ENCODE assay signal across 9 mouse cellular contexts in the genomic region with DNA sequence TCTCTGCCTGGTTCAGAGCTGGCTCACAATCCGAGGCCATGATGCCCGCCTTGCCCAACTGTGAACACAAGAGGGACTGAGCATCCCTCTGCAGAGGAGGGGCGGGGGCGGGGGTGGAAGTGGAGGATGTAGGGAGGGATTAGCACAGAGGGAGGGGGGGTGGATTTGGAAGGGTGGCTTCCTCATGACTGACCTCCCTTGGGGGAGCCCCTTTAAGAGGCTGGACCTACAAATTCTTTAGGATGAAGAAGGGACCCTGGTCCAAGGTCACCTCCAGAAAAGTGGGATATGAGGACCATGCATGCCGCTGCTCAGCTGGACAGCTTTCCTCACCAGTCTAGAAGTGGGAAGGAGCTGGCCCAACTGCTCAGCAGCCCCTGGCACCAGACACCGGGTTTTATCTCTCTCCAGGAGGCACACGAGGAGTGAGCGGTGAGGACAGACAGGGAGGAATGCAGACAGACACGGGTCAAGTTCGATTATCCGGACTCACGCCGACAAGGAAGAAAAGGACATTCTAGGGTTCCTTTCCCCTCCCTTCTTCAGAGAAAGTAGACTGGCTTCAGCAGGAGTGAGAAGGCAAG. TPM values are rescaled to one million over a fixed set of nuclear protein-coding genes. Genes with fewer than 3 reads are reported as not detected.
DNase-seq lines count a peak whose midpoint lies in the region; ATAC-seq lines count a peak whose summit lies in the region.
"Had no signal": no experiment of that assay in that cellular context is flagged by ENCODE, and none has a peak within 500 bp of the region (broad histone marks: within the 10 kb centered on the region; RNA-seq: fewer than 3 reads in every experiment).

No protein-coding gene starts in this region.

- H3K27me3 ChIP-seq in hindbrain, embryonic 11.5 days (ENCODE audit: control insufficient read depth, insufficient read depth, low read length), result no peaks in the 10 kb centered on the region
- H3K27me3 ChIP-seq in midbrain, embryonic 10.5 days (ENCODE audit: low read depth, poor library complexity, severe bottlenecking), result peaks cover 11% of the 10 kb centered on the region; the same call in 1 of the 2 replicates

- H3K9ac ChIP-seq in hindbrain, embryonic 11.5 days (ENCODE audit: low read depth, low read length), result peak overlapping the region; percentile 61

- H3K9me3 ChIP-seq in hindbrain, embryonic 11.5 days (ENCODE audit: control insufficient read depth, low read length), result no peaks in the 10 kb centered on the region
- H3K9me3 ChIP-seq in midbrain, embryonic 10.5 days (replicated peaks), result no peaks in the 10 kb centered on the region

- WGBS in hindbrain, embryonic 11.5 days, result 4% methylated on average over 12 of the region's 13 CpGs
- 5% methylated on average over 13 of the region's 13 CpGs for WGBS in midbrain, embryonic 10.5 days

- peaks cover 9% of the 10 kb centered on the region; the same call in 1 of the 2 replicates for H3K4me1 ChIP-seq in hindbrain, embryonic 11.5 days (replicated peaks; ENCODE audit: control insufficient read depth, insufficient read depth, low read length)
- peaks cover 60% of the 10 kb centered on the region for H3K4me1 ChIP-seq in midbrain, embryonic 10.5 days

- DNase-seq in heart, adult 11 months, result peak; percentile 92
- no peak for DNase-seq in heart, adult 8-10 months (ENCODE audit: low spot score)
- DNase-seq in thymus, postnatal 14 days, result peak; percentile 17
- DNase-seq in thymus, adult 18-20 months, result no peak
- no peak for DNase-seq in hindbrain, embryonic 11.5 days (ENCODE audit: low spot score)
- DNase-seq in midbrain, embryonic 10.5 days (ENCODE audit: low spot score), result peak; percentile 27
- DNase-seq in embryo, embryonic 11 days, result no peak

- H3K36me3 ChIP-seq in hindbrain, embryonic 11.5 days (ENCODE audit: control insufficient read depth, insufficient read depth, low read length), result no peaks in the 10 kb centered on the region
- peaks cover 44% of the 10 kb centered on the region for H3K36me3 ChIP-seq in midbrain, embryonic 10.5 days

- peak overlapping the region; percentile 94 for H3K4me2 ChIP-seq in hindbrain, embryonic 11.5 days (replicated peaks; ENCODE audit: low read depth, low read length)

- H3K27ac ChIP-seq in hindbrain, embryonic 11.5 days (ENCODE audit: low read depth, low read length), result peak overlapping the region; percentile 94; the same call in 1 of the 2 replicates
- H3K27ac ChIP-seq in midbrain, embryonic 10.5 days (replicated peaks), result peak overlapping the region; percentile 98

- no peak for ATAC-seq in hindbrain, embryonic 11.5 days (ENCODE audit: low FRiP score)
- ATAC-seq in CD4-positive, CD25-positive, alpha-beta regulatory T cell, adult 4 months, result no peak

- peak overlapping the region; percentile 66 for H3K4me3 ChIP-seq in hindbrain, embryonic 11.5 days (ENCODE audit: low read depth, low read length)
- peak overlapping the region; percentile 95 for H3K4me3 ChIP-seq in midbrain, embryonic 10.5 days

RNA-seq across cellular contexts. Expression of a gene that starts 1.1 kb away (rescaled TPM):
- 10 to 100 TPM; 17.2 to 20.1 (median 17.8) TPM for total RNA-seq in heart, adult 8-10 months (2022)
- 24.5 and 27.0 TPM in 2 replicates for polyA plus RNA-seq in hindbrain, embryonic 11.5 days (2014; fragmentation: Nextera tagmentation; extraction: Ambion mirVana)
- polyA plus RNA-seq in midbrain, embryonic 10.5 days (2016; fragmentation: Nextera tagmentation; extraction: Ambion mirVana), result 33.5 and 38.1 TPM in 2 replicates
- 10 to 100 TPM in 1 of 2 experiments, 1 to 10 TPM in 1; 8.7 to 12.1 TPM for polyA plus RNA-seq in CD4-positive, CD25-positive, alpha-beta regulatory T cell, adult 4 months (2017; shearing (Covaris generic))

RNA-seq across cellular contexts. Expression of a gene that starts 1.2 kb away (rescaled TPM):
- total RNA-seq in heart, adult 8-10 months (2022), result 10 to 100 TPM; 27.8 to 33.6 (median 31.3) TPM
- 28.1 and 28.6 TPM in 2 replicates for polyA plus RNA-seq in hindbrain, embryonic 11.5 days (2014; fragmentation: Nextera tagmentation; extraction: Ambion mirVana)
- 24.4 and 27.8 TPM in 2 replicates for polyA plus RNA-seq in midbrain, embryonic 10.5 days (2016; fragmentation: Nextera tagmentation; extraction: Ambion mirVana)
- polyA plus RNA-seq in CD4-positive, CD25-positive, alpha-beta regulatory T cell, adult 4 months (2017; shearing (Covaris generic)), result 10 to 100 TPM; 21.4 to 22.1 TPM

RNA-seq across cellular contexts. Expression of a gene that starts 16.1 kb away (rescaled TPM):
- total RNA-seq in heart, adult 8-10 months (2022), result under 1 TPM in 1 of 4 experiments, not detected in 3; 0.11 TPM
- 0.95 and 0.99 TPM in 2 replicates for polyA plus RNA-seq in hindbrain, embryonic 11.5 days (2014; fragmentation: Nextera tagmentation; extraction: Ambion mirVana)
- polyA plus RNA-seq in midbrain, embryonic 10.5 days (2016; fragmentation: Nextera tagmentation; extraction: Ambion mirVana), result 0.25 and 0.65 TPM in 2 replicates
- polyA plus RNA-seq in CD4-positive, CD25-positive, alpha-beta regulatory T cell, adult 4 months (2017; shearing (Covaris generic)), result not detected
- total RNA-seq: left cerebral cortex, adult 8-10 months had no signal

Comparison
In these comparisons a context has a peak if more than half of its experiments do, and no peak if none do; other contexts are left out.
1. DNase-seq: peak in heart, adult 11 months (single experiment), thymus, postnatal 14 days (single experiment) and midbrain, embryonic 10.5 days (single experiment); none in heart, adult 8-10 months (single experiment), thymus, adult 18-20 months (0 of 2), hindbrain, embryonic 11.5 days (single experiment) and embryo, embryonic 11 days (single experiment).